Mouse (Mus musculus) megakaryocyte, adult 5-6 weeks (primary cell): ENCODE measurements around the gene Arhgef12. TPM values are rescaled to one million over a fixed set of nuclear protein-coding genes. Genes with fewer than 3 reads are reported as not detected.

ENCODE experiments used
- ATAC-seq: 2 replicates; pipeline ENCODE4 v1.8.0; 2016; ENCODE audit warnings: mild to moderate bottlenecking, inconsistent platforms; ENCODE audit not compliant: poor library complexity, severe bottlenecking
- total RNA-seq, 2 experiments: library from RNA; stranded (forward) in 1 of 2; stranded (reverse) in 1 of 2; fragments of 153-499, 151-499 nt in 1 of 2; fragments of 221-1000, 200-1000 nt in 1 of 2; gene quantifications; 2 replicates each; pipeline versions ENCODE4 v1.2.3 to v1.2.4; 2015 to 2017

Gene Arhgef12
- total RNA-seq, 2 experiments from 2014 or later, result 0.78 to 1.1 TPM

- ATAC-seq, result no peak
Measured at GRCm38 (mm10) chr9:43109125-43109524, 2.1 kb upstream of the Arhgef12 start.

GRCm38 (mm10) chr9:43108721-43109120 is 1.7 kb upstream of the Arhgef12 start:
- ATAC-seq, result no peak

DNA sequence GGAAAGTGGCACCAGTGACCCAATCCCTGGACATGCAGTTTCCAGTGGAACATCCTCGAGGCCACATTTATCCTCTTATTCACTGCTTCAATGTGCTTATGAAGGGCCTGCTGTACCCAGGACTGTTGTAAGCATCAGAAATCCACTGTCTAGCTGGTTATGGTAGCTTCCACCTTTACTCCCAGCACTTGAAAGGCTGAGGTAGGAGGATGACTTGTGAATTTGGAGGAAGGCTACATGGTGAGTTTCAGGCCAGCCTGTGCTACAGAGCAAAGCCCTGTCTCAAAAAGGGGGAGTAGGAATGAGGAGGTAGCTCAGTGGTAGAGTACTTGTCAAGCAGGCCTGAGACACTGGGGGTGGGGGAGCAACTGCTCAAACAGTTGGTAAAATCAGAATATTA is 1.0 kb upstream of the Arhgef12 start:
- no peak for ATAC-seq

GRCm38 (mm10) chr9:43107555-43107954 is 516 bp upstream of the Arhgef12 start:
- ATAC-seq, result no peak

DNA sequence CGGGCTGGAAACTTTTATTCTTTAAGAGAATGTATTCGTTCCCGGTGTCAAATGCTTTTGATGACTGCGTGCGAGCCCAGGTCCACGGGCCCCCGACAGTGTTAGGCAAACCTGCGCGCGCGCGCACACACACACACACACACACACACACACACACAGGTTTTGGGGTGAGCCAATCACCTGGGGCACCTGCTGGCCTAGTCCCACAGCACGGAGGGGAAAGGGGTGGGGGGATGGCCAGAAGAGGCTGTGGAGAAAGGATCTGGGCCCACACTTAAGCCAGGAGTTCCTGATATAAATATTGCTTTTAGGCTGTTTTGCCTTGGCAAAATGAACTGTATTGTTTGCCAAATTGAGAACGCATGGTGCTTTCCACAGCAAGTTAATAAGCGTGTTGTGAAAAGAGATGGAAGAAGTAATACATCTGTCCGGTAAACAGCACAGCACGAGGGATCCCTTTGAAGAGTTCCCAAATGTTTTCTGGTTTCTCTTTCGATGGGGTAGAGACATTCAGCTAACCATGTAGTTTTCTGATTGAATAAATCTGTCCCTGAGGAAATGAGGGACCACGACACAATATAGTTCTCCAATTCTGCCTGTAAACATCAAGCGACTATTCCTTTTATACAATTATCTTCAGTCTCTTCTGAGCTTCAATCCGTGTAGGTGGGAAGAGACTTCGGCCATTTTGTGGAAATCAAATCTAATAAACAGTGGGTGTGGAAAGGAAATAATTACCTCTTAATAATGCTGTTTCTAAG is 433 bp downstream of the Arhgef12 start:
- no peak for ATAC-seq

DNA sequence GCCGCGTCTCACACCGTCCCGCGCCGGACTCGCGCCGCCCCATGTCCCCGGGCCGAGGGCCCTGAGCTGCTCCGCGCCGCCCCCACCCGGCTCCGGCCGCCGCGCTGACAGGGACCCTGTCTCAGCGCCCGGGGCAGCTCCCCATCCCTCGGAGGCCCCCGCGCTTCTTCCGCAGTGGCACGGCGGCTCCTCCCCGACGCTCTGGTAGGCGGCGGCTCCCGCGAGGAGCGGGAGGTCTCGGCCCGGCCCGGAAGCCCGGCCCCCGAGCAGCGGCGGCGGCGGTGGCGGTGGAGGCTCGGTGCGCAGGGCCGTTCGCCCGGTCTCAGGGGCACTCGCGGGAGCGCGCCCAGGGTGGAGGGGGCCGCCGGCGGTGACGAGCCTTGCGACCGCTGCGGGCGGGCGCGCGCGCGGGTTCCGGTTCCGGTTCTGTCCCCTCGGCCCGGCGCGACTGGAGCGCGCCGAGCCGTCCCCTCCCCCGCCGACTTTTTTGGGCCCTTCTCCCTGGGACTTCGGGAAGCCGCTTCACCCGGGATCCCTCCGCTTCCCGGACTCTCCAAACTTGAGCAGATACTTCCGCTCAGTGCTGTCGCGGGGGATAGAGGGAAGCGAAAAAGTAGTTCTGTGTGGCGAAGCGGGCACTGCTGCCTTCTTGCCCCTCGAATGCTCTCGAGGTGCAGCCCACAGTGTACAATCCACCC is 1.2 kb downstream of the Arhgef12 start:
- peak; percentile 52 for ATAC-seq

GRCm38 (mm10) chr9:43104873-43105663 is 2.0 kb downstream of the Arhgef12 start:
- ATAC-seq, result no peak

DNA sequence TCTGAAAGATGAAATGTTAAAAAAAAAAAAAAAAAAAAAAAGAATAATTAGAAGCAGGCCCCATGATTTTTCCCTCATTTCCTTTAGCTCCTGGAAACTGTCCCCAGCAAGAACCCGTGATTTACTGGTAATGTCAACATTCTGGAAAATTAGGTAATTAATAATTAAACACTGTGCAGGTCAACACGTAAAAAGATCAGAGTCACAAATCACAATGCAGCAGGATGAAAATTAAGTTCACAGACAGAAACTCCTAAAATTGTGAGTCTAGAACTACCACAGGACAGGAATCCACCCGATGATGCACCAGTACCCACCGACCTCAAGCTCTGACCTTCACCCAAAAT is 2.5 kb downstream of the Arhgef12 start:
- ATAC-seq, result no peak

GRCm38 (mm10) chr9:43103675-43104299 is 3.3 kb downstream of the Arhgef12 start:
- ATAC-seq, result no peak

- no peak for ATAC-seq
Measured at GRCm38 (mm10) chr9:43102931-43103330, 4.1 kb downstream of the Arhgef12 start.

DNA sequence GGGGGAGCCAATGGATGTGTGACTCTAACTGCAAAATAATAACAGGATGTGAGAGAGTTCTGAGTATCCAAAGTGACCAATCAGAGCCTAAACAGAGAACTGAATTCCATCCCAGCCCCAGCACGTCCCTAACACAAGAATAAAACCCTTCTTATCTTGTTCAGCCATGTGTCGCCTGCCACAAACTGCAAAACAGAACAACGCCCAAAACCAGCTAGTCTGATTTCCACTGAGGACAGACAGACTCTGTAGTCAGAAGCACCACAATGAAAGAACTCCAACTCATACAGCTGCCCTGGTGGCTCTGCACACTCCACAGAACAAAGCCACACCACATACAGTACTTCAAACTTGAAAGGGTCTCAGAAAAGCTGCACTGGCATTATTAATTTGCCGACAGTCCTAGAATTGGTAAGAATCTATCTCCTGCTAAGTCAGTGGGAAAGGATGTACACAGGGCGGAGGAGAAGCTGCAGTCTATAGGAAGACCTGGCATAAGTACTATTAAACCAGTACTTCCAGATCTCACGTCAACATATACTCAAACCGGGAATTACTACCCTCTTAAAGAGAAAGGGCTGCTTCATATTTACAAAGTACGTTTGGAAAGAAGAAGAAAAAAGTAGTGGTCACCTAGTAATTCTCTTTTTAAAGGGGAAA is 5.0 kb downstream of the Arhgef12 start:
- no peak; the same call in 1 of the 2 replicates for ATAC-seq

DNA sequence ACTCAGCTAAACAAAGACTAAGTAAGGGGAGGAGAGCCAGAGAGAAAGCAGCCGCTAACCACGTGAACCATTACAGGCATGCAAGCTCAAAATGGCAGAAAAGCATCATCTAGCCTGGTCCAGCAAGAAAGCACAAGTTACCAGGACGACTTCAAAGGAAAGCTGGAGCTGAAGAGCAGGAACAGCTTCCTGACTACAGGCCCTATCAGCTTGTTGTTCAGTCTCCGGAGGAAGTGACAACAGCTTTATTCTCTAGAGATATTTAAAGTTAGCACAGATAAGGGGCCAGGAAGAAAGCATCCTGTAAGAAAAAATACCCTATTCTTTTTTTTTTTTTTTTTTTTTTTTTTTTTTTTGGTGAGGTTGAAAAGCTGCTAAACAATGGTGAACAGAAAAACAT is 8.1 kb downstream of the Arhgef12 start:
- ATAC-seq, result no peak

DNA sequence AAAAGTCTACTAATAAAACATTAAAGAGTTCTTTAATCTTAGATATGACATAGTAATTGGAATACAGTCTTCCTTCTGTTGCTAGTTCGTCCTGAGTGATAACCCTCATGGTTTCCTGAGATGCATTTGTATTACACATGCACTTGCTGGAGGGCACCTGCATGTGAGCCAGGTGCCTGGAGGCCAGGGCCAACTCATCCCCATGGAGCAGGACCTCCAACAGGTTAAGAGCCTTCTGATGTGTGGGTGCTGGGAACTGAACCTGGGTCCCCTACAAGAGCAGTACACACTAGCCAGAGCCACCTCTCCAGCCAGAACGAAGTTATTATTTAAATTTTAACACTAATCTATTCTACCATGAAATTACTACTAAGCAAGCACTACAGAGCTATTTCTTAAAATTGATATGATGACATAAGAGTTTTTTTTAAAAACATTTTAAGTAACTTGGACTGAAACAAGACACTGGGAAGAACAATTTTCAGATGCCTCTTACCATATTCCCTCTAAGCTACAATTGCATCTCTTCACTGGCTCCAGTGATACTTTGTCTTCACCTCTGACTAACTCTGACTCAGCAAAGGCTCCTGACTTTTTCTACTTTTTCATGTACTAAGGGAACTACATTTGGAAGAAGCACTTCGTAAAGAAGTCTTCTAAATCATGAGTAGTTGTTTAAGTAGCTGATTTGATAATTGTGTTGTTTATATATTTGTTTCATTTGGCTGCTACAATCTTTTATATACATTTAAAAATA is 9.1 kb downstream of the Arhgef12 start:
- ATAC-seq, result no peak

DNA sequence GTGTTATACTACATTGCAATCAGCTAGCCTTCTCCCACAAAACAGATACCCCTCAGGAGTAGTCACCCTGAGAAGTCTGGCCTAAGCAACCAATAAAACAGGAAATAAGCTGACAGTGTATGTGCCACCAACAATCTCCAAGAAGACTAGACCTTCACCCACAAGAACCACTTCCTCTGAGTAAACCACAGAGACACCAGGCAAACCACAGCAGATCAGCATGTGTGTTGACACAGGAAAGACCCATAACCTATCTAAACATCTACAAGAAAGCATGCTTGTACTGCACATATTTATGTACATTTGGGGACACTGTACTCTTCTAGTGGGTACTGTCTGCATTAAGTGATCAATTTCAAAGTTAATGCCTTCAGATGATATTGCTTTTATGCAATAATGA is 10.7 kb downstream of the Arhgef12 start:
- ATAC-seq, result peak; percentile 83

GRCm38 (mm10) chr9:43094828-43095227 is 12.2 kb downstream of the Arhgef12 start:
- ATAC-seq, result no peak

GRCm38 (mm10) chr9:43093803-43094202 is 13.2 kb downstream of the Arhgef12 start:
- no peak for ATAC-seq

- no peak for ATAC-seq
Measured at GRCm38 (mm10) chr9:43085686-43086285, 21.3 kb downstream of the Arhgef12 start.

- ATAC-seq, result no peak
Measured at GRCm38 (mm10) chr9:43084496-43085362, 22.3 kb downstream of the Arhgef12 start.
